Mouse (Mus musculus): ENCODE measurements around the gene Coq8b. TPM values are rescaled to one million over a fixed set of nuclear protein-coding genes. Genes with fewer than 3 reads are reported as not detected.

Coq8b gene
- polyA plus RNA-seq, 1 experiment from 2014 or later: 21.2 TPM

DNA sequence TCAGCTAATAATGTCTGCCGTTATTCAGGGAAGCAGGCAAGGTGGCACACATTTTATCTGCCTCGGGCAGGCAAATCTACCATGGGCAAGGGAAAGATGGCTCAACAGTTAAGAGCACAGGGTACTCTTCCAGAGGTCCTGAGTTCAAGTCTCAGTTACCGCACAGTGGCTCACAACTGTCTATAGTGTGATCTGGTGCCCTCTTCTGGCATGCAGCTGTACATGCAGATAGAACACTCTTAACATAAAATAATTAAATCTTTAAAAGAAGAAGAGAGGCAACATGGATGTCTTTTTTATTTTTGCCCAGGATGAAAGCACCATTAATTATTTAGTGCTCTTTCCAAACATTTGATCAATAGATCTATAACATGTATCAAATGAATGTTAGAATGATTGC lies 44.4 kb downstream of the Coq8b start:
- H3K9ac ChIP-seq: no peak overlapping the region
- no peaks in the 10 kb centered on the region for H3K4me1 ChIP-seq
- WGBS: 91% methylated on average over 3 of the region's 3 CpGs
- H3K4me2 ChIP-seq: no peak overlapping the region
- H3K36me3 ChIP-seq: peaks cover 47% of the 10 kb centered on the region
- no peak for ATAC-seq (ENCODE audit: insufficient read depth, low FRiP score, low read depth)
- no peak overlapping the region for H3K4me3 ChIP-seq (replicated peaks)
- no peaks in the 10 kb centered on the region for H3K9me3 ChIP-seq
- H3K27me3 ChIP-seq (replicated peaks): no peaks in the 10 kb centered on the region
- H3K27ac ChIP-seq: no peak overlapping the region

GRCm38 (mm10) chr7:27281717-27282116 lies 48.9 kb downstream of the Coq8b start:
- Histone ChIP-seq H3K27ac (no peak overlapping the region), H3K4me3 (replicated peaks) (no peak overlapping the region), H3K9ac (no peak overlapping the region), H3K36me3 (peaks cover 28% of the 10 kb centered on the region), H3K27me3 (replicated peaks) (0 out of 2 replicates have a peak, but pooled peaks cover 4% of the 10 kb centered on the region), H3K9me3 (no peaks in the 10 kb centered on the region), H3K4me1 (peaks cover 12% of the 10 kb centered on the region), H3K4me2 (no peak overlapping the region)
- no peak for ATAC-seq (ENCODE audit: insufficient read depth, low FRiP score, low read depth)
- 62% methylated on average over 13 of the region's 13 CpGs for WGBS

- Histone ChIP-seq H3K4me1 (peaks cover 12% of the 10 kb centered on the region), H3K27me3 (replicated peaks) (0 out of 2 replicates have a peak, but pooled peaks cover 4% of the 10 kb centered on the region), H3K9ac (no peak overlapping the region), H3K36me3 (peaks cover 24% of the 10 kb centered on the region; the same call in 1 of the 2 replicates), H3K4me3 (replicated peaks) (no peak overlapping the region), H3K27ac (no peak overlapping the region), H3K4me2 (no peak overlapping the region), H3K9me3 (no peaks in the 10 kb centered on the region)
- no peak for ATAC-seq (ENCODE audit: insufficient read depth, low FRiP score, low read depth)
- 62% methylated on average over 4 of the region's 4 CpGs for WGBS
Observed at GRCm38 (mm10) chr7:27282225-27282624, 49.4 kb downstream of the Coq8b start.

- WGBS: 3% methylated on average over 28 of the region's 28 CpGs
- Histone ChIP-seq H3K9ac (no peak overlapping the region), H3K9me3 (no peaks in the 10 kb centered on the region), H3K4me2 (peak overlapping the region; percentile 36), H3K36me3 (peaks cover 14% of the 10 kb centered on the region; the same call in 1 of the 2 replicates), H3K4me3 (replicated peaks) (no peak overlapping the region), H3K4me1 (peaks cover 12% of the 10 kb centered on the region), H3K27me3 (replicated peaks) (0 out of 2 replicates have a peak, but pooled peaks cover 4% of the 10 kb centered on the region), H3K27ac (peak overlapping the region; percentile 48; the same call in 1 of the 2 replicates)
- ATAC-seq (ENCODE audit: insufficient read depth, low FRiP score, low read depth): peak; percentile 34; the same call in 1 of the 2 replicates
Observed at GRCm38 (mm10) chr7:27284865-27285697, 52.3 kb downstream of the Coq8b start.

DNA sequence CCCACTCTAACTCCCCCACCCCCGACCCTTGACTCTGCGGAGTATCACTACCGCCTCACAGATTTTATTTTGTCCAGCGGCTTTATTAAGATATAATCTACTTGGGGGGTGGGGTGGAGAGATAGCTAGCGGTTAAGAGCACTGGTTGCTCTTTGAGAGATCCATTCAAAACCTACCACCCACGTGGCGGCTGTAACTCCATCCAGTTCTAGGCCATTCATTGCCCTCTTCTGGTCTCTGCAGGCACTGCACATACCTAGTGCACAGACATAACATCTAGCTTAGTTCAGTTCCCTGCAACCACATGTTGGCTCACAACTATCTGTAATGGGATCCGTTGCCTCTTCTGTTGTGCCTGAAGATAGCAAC lies 52.9 kb downstream of the Coq8b start:
- H3K27me3 ChIP-seq (replicated peaks): 0 out of 2 replicates have a peak, but pooled peaks cover 4% of the 10 kb centered on the region
- no peak overlapping the region for H3K9ac ChIP-seq
- WGBS: 8% methylated on average over 8 of the region's 8 CpGs
- H3K36me3 ChIP-seq: peaks cover 10% of the 10 kb centered on the region; the same call in 1 of the 2 replicates
- ATAC-seq (ENCODE audit: insufficient read depth, low FRiP score, low read depth): peak; percentile 77; the same call in 1 of the 2 replicates
- no peaks in the 10 kb centered on the region for H3K9me3 ChIP-seq
- no peak overlapping the region for H3K4me3 ChIP-seq (replicated peaks)
- no peak overlapping the region for H3K27ac ChIP-seq
- H3K4me1 ChIP-seq: peaks cover 12% of the 10 kb centered on the region
- peak overlapping the region; percentile 36 for H3K4me2 ChIP-seq

DNA sequence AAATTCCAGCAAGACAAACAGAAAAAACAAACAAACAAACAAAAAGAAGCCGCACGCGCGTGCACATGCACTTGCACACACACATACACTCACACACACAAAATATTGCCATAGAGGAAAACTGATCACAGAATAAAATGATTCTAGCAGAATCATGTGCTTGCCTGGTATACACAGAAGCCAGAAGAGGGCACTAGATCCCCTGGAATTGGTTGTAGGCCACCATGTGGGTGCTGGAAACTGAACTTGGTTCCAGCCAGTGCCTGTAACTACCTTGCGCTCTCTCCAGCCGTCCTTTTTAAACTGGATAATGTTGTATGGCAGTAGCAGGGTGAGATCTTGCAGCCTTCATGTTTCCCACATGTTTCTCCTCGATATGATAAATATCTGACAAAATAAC lies 55.9 kb downstream of the Coq8b start:
- 87% methylated on average over 7 of the region's 7 CpGs for WGBS
- no peak overlapping the region for H3K9ac ChIP-seq
- H3K27me3 ChIP-seq (replicated peaks): 0 out of 2 replicates have a peak, but pooled peaks cover 4% of the 10 kb centered on the region
- no peak overlapping the region for H3K4me3 ChIP-seq (replicated peaks)
- ATAC-seq (ENCODE audit: insufficient read depth, low FRiP score, low read depth): no peak
- H3K9me3 ChIP-seq: no peaks in the 10 kb centered on the region
- H3K27ac ChIP-seq: no peak overlapping the region
- no peaks in the 10 kb centered on the region for H3K36me3 ChIP-seq
- H3K4me1 ChIP-seq: peaks cover 12% of the 10 kb centered on the region
- H3K4me2 ChIP-seq: no peak overlapping the region

- Histone ChIP-seq H3K36me3 (no peaks in the 10 kb centered on the region), H3K9me3 (no peaks in the 10 kb centered on the region), H3K27me3 (replicated peaks) (no peaks in the 10 kb centered on the region), H3K4me3 (replicated peaks) (no peak overlapping the region), H3K9ac (no peak overlapping the region), H3K4me1 (peaks cover under 1% of the 10 kb centered on the region; the same call in 1 of the 2 replicates), H3K27ac (peak overlapping the region; percentile 69), H3K4me2 (no peak overlapping the region)
- no peak for ATAC-seq (ENCODE audit: insufficient read depth, low FRiP score, low read depth)
- WGBS: 59% methylated on average over 2 of the region's 2 CpGs
Observed at GRCm38 (mm10) chr7:27290555-27290954, 57.7 kb downstream of the Coq8b start.

- ATAC-seq (ENCODE audit: insufficient read depth, low FRiP score, low read depth): peak; percentile 79
- no peaks in the 10 kb centered on the region for H3K9me3 ChIP-seq
- H3K27me3 ChIP-seq (replicated peaks): no peaks in the 10 kb centered on the region
- H3K4me2 ChIP-seq: peak overlapping the region; percentile 36
- H3K4me3 ChIP-seq (replicated peaks): no peak overlapping the region
- H3K36me3 ChIP-seq: no peaks in the 10 kb centered on the region
- no peaks in the 10 kb centered on the region for H3K4me1 ChIP-seq
- peak overlapping the region; percentile 91 for H3K27ac ChIP-seq
- no peak overlapping the region for H3K9ac ChIP-seq
- WGBS: 12% methylated on average over 12 of the region's 12 CpGs
Observed at GRCm38 (mm10) chr7:27291795-27292466, 59.1 kb downstream of the Coq8b start.

DNA sequence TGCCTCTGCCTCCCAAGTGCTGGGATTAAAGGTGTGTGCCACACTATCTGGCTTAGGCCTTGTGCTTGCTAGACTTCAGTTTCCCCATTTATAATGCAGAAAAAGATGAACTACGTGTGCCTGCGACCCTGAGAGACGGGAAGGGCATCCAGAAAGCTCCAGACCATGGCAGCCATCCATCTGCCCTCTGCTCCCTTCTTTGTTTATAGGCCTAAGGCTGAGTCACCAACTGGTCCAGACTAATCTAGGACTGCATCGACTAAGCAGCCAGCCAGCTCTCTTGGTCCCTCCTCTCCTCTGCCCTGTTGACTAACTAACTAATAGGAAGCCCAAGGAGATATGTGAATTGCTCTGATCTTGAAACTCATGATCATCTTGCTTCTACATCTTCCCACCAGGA lies 63.1 kb downstream of the Coq8b start:
- H3K4me2 ChIP-seq: no peak overlapping the region
- no peak for ATAC-seq (ENCODE audit: insufficient read depth, low FRiP score, low read depth)

GRCm38 (mm10) chr7:27296518-27296917 lies 63.7 kb downstream of the Coq8b start:
- Histone ChIP-seq H3K9ac (no peak overlapping the region), H3K4me1 (no peaks in the 10 kb centered on the region; the same call in 1 of the 2 replicates), H3K9me3 (no peaks in the 10 kb centered on the region), H3K36me3 (no peaks in the 10 kb centered on the region), H3K27me3 (replicated peaks) (no peaks in the 10 kb centered on the region), H3K4me3 (replicated peaks) (no peak overlapping the region), H3K27ac (no peak overlapping the region), H3K4me2 (no peak overlapping the region)
- ATAC-seq (ENCODE audit: insufficient read depth, low FRiP score, low read depth): no peak
- 89% methylated on average over 4 of the region's 4 CpGs for WGBS

More for the DNA sequence above, 63.1 kb downstream of the Coq8b start:
- H3K4me1 ChIP-seq: no peaks in the 10 kb centered on the region; the same call in 1 of the 2 replicates
- no peak overlapping the region for H3K27ac ChIP-seq
- no peak overlapping the region for H3K4me3 ChIP-seq (replicated peaks)
- H3K9me3 ChIP-seq: no peaks in the 10 kb centered on the region
- no peaks in the 10 kb centered on the region for H3K36me3 ChIP-seq
- no peak overlapping the region for H3K9ac ChIP-seq
- WGBS: 62% methylated on average over 4 of the region's 4 CpGs
- no peaks in the 10 kb centered on the region for H3K27me3 ChIP-seq (replicated peaks)

DNA sequence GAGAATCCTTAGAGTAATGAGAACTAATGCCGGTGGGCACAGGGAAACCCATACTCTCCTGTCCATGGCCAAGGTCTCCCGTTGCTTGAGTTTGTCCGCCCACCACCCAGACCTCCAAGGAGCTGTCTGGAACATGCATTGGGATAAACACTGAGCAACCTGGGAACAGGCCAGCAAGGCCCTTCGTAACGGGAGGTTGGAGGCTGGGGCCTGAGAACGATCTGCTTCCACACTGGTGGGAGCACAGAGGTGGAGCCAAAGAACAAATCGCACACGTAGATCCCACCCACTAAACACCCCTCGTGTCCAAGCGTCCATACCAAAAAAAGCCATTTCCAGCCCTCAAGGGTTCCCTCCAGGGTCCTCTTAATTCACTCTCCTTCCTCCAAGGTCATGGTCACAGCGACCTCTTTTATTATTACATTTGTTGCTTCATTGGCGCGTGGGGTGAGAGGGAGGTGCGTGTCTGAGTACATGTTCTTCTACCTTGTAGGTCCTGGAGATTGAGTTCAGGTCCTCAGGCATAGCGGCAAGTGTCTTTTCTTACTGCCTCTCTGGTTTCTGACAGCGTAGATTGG lies 65.3 kb downstream of the Coq8b start:
- H3K27ac ChIP-seq: peak overlapping the region; percentile 66
- ATAC-seq (ENCODE audit: insufficient read depth, low FRiP score, low read depth): peak; percentile 48; the same call in 1 of the 2 replicates
- WGBS: 50% methylated on average over 16 of the region's 16 CpGs

More for the DNA sequence above, 65.3 kb downstream of the Coq8b start:
- Histone ChIP-seq H3K9ac (no peak overlapping the region), H3K9me3 (no peaks in the 10 kb centered on the region), H3K4me1 (peaks cover 3% of the 10 kb centered on the region), H3K4me3 (replicated peaks) (no peak overlapping the region), H3K36me3 (no peaks in the 10 kb centered on the region), H3K27me3 (replicated peaks) (no peaks in the 10 kb centered on the region), H3K4me2 (no peak overlapping the region)
